Mouse (Mus musculus) left cerebral cortex, adult 2 months (tissue): ENCODE measurements at regions not wholly inside any gene's neighbourhood (a gene's known extent, or its start where the extent isn't known, plus 50 kb on each side); places are given as distances from the start of the nearest gene placed in this dataset.

Experiments
- DNase-seq, 2 experiments: peaks; one replicate each; pipeline ENCODE4 v3.0.0; 2021 to 2022; ENCODE audit warnings: low spot score in 2 of 2, mixed read lengths in 1 of 2; ENCODE audit errors: extremely low spot score in 1 of 2
- H3K27ac ChIP-seq: fragments of 200-600 bp; 2 replicates; pipeline ENCODE4 v1.8.1; 2022
- H3K4me3 ChIP-seq: fragments of 200-600 bp; 2 replicates; pipeline ENCODE4 v1.8.1; 2022
- CTCF ChIP-seq: fragments of 200-600 bp; IDR thresholded peaks from 2 replicates; pipeline ENCODE4 v1.8.1; 2022; ENCODE audit warnings: antibody characterized with exemption, mild to moderate bottlenecking, moderate library complexity
- intact Hi-C: fragments of 180-260 bp; cut with DNase I; formaldehyde crosslinking; loops from one replicate; pipeline ENCODE4 v1.15.1; 2025

- TF ChIP-seq CTCF: no peak
- no peak for DNase-seq
- no peak overlapping the region for H3K27ac ChIP-seq
- intact Hi-C loops: no loop called here
- no peak overlapping the region for H3K4me3 ChIP-seq
Observed at GRCm38 (mm10) chr6:117788580-117789540, 52.1 kb upstream of the Zfp637 start.

- Histone ChIP-seq H3K27ac (no peak overlapping the region), H3K4me3 (no peak overlapping the region)
- DNase-seq: no peak
- no peak for TF ChIP-seq CTCF
- intact Hi-C loops: no loop called here
Observed at GRCm38 (mm10) chr6:117790581-117790980, 50.4 kb upstream of the Zfp637 start.
